Mouse (Mus musculus) kidney, embryonic 15.5 days (tissue): ENCODE measurements around the gene Gucy2d. TPM values are rescaled to one million over a fixed set of nuclear protein-coding genes. Genes with fewer than 3 reads are reported as not detected.

ENCODE experiments used
- ATAC-seq: fragments of 200-750 bp; cut with Nextera tagmentation; replicated peaks from 2 replicates; pipeline ENCODE4 v1.8.0; 2017; ENCODE audit warnings: moderate TSS enrichment; ENCODE audit not compliant: low FRiP score
- H3K27ac ChIP-seq: fragments of 300-500 bp; sonication (generic); 2 replicates; pipeline ENCODE4 v1.5.1; 2015; ENCODE audit warnings: mild to moderate bottlenecking, inconsistent platforms
- H3K27me3 ChIP-seq: fragments of 300-500 bp; sonication (generic); 2 replicates; pipeline ENCODE4 v1.6.1; 2015; ENCODE audit warnings: inconsistent platforms
- H3K36me3 ChIP-seq: fragments of 300-500 bp; sonication (generic); 2 replicates; pipeline ENCODE4 v1.6.1; 2015; ENCODE audit warnings: inconsistent platforms
- H3K4me1 ChIP-seq: fragments of 300-500 bp; sonication (generic); 2 replicates; pipeline ENCODE4 v1.6.1; 2015; ENCODE audit warnings: inconsistent platforms
- H3K4me2 ChIP-seq: fragments of 300-500 bp; sonication (generic); 2 replicates; pipeline ENCODE4 v1.6.1; 2015; ENCODE audit warnings: moderate library complexity, mild to moderate bottlenecking, inconsistent platforms
- H3K4me3 ChIP-seq: fragments of 300-500 bp; sonication (generic); replicated peaks from 2 replicates; pipeline ENCODE4 v1.5.1; 2015; ENCODE audit warnings: mild to moderate bottlenecking, inconsistent platforms
- H3K9ac ChIP-seq: fragments of 300-500 bp; sonication (generic); 2 replicates; pipeline ENCODE4 v1.6.1; 2015; ENCODE audit warnings: mild to moderate bottlenecking, inconsistent platforms
- H3K9me3 ChIP-seq: fragments of 300-500 bp; sonication (generic); replicated peaks from 2 replicates; pipeline ENCODE4 v1.6.1; 2016; ENCODE audit warnings: inconsistent platforms
- WGBS: fragments of 180-500 bp; shearing (Covaris S2); methylation state at CpG from one replicate; pipeline ENCODE4 v1.1.7; 2015; ENCODE audit warnings: mixed read lengths; 5-methylcytosine and 5-hydroxymethylcytosine counted together
- polyA plus RNA-seq: library from polyadenylated mRNA; unstranded; fragments of >200 nt; fragmentation: Nextera tagmentation; extraction: Ambion mirVana; gene quantifications from 2 replicates; pipeline ENCODE4 v1.2.1, GENCODE M21; 2015

Gucy2d gene
- 0.10 TPM in 1 of 2 replicates, not detected in the other for polyA plus RNA-seq

DNA sequence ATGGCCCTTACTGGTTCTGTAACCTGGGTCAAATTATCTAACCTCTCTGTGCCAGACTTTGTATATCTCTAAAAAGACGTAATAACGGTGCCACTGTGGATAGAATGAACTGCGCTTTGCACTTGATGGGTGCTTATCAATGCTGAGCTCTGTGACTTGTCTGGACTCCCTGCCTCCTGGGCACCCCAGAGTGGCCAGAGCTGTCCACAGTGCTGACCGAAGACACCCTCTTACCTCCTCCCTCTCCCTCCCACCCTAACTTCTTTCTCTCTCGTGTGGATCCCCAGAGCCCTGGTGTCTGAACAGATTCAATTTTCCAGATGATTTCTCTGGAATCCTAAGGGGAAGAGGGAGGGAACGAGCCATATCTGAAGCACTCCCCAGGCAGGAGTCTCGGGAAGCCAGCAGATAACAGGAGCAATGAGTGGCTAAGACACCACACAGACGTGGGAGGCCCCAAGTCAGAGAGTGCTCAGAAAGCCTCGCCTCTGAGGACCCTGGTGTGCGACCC lies at the start of gene Gucy2d:
Gucy2d (plus strand) TSS at position 461 of the 511 bp plus-strand sequence.
- no peak within 1 kb of the TSS for H3K4me2 ChIP-seq
- H3K36me3 ChIP-seq = no peaks in the 10 kb centered on the region
- no peak within 1 kb of the TSS for H3K27ac ChIP-seq
- no peaks in the 10 kb centered on the region for H3K4me1 ChIP-seq
- no peaks in the 10 kb centered on the region for H3K27me3 ChIP-seq
- no peak within 1 kb of the TSS for H3K9ac ChIP-seq
- WGBS = 45% methylated on average over 10 of the region's 10 CpGs
- no peaks in the 10 kb centered on the region for H3K9me3 ChIP-seq
- ATAC-seq = no peak
- no peak within 1 kb of the TSS for H3K4me3 ChIP-seq

DNA sequence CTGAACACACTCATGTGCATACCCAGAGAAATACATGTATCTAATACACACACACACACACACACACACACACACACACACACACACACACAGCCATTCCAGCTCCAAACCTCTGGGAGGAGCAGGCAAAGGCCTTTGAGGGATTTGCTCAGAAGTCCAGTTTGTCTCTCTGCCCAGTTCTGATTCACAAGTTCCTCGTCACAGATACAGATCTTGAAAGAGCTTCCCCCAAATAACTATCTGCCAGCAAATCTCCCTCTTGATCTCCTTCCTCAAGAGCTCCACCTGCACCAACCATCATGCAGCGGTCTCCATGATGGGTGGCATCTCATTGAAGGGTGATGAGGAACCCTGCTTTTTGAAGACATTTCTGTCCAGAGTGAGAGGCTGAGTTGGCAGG lies 49.7 kb upstream of the Gucy2d start:
- ATAC-seq = no peak
- no peak overlapping the region for H3K9ac ChIP-seq

DNA sequence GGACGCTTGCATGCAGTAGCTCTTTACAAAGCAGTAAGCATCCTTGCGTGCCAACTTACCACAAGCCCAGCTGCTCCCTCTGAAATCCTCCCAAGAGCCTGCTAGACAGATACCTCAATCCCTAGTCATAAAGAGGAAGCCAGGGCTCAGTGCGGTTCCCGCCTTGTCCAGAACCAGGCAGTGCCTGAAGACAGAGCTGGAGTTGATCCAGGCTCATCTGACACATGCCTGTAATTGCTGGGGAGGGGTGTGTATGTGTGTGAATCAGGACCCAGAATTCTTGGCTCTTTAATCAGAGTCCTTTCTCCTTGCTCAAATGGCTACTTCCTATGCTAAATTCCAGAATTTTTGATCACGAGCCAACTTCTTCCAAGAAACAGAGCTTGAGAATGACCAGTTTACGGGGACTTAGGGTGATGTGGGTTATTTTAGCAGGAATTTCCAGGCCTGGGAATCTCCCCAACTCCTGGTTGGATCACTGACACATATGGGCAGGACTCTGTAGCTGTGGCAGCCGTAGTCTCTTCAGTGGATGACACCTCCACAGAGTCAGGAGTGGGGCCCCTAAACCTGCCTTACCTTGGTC lies 48.8 kb upstream of the Gucy2d start:
- Histone ChIP-seq H3K9me3 (no peaks in the 10 kb centered on the region), H3K4me1 (peaks cover 14% of the 10 kb centered on the region), H3K4me3 (no peak overlapping the region), H3K9ac (no peak overlapping the region), H3K27ac (peak overlapping the region; percentile 15; the same call in 1 of the 2 replicates), H3K27me3 (no peaks in the 10 kb centered on the region), H3K36me3 (no peaks in the 10 kb centered on the region), H3K4me2 (no peak overlapping the region)
- WGBS = 64% methylated on average over 7 of the region's 7 CpGs
- ATAC-seq = peak; percentile 29; the same call in 1 of the 2 replicates

More for the DNA sequence above, 49.7 kb upstream of the Gucy2d start:
- Histone ChIP-seq H3K27ac (no peak overlapping the region), H3K4me1 (peaks cover 14% of the 10 kb centered on the region), H3K27me3 (no peaks in the 10 kb centered on the region), H3K4me2 (no peak overlapping the region), H3K9me3 (no peaks in the 10 kb centered on the region), H3K4me3 (no peak overlapping the region), H3K36me3 (no peaks in the 10 kb centered on the region)
- 83% methylated on average over 2 of the region's 2 CpGs for WGBS

DNA sequence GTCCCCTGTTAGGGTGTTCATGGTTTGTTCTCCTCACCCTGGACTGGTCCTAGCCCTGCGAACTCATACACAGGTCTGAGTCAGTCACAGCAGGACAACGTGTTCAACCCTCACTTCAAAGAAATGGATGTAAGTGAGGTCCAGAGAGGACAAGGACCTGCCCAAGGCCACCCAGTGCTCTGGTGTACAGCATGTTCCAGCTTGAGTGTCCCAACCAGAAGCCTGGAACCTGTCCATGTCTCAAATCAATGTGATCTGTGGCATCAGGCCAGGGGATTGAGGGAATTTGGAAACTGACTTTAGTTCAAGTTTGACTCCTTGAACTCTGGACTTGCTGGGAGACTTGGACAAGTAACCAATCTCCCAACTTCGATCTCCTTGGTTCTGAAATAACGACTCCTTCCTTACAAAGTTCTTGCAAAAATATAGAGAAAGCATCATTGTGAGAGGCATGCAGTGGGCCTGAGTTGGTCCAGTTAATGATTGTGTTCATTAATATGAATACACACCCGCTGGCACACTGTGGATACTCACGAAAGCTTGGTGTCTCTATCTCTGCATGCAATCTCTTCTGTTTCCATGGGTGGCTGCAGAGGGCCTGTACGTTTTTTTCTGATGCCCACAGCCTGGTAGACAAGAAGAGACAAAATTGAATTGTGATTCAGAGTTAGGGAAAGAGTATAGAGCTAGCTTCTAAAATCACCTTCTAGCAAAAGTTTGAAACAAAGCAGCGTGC lies 47.6 kb upstream of the Gucy2d start:
- ATAC-seq = no peak
- no peaks in the 10 kb centered on the region for H3K36me3 ChIP-seq
- H3K9me3 ChIP-seq = no peaks in the 10 kb centered on the region
- no peaks in the 10 kb centered on the region for H3K27me3 ChIP-seq
- WGBS = 84% methylated on average over 8 of the region's 8 CpGs
- no peak overlapping the region for H3K4me3 ChIP-seq
- no peak overlapping the region for H3K9ac ChIP-seq
- H3K4me2 ChIP-seq = no peak overlapping the region
- H3K4me1 ChIP-seq = peaks cover 14% of the 10 kb centered on the region
- no peak overlapping the region for H3K27ac ChIP-seq

DNA sequence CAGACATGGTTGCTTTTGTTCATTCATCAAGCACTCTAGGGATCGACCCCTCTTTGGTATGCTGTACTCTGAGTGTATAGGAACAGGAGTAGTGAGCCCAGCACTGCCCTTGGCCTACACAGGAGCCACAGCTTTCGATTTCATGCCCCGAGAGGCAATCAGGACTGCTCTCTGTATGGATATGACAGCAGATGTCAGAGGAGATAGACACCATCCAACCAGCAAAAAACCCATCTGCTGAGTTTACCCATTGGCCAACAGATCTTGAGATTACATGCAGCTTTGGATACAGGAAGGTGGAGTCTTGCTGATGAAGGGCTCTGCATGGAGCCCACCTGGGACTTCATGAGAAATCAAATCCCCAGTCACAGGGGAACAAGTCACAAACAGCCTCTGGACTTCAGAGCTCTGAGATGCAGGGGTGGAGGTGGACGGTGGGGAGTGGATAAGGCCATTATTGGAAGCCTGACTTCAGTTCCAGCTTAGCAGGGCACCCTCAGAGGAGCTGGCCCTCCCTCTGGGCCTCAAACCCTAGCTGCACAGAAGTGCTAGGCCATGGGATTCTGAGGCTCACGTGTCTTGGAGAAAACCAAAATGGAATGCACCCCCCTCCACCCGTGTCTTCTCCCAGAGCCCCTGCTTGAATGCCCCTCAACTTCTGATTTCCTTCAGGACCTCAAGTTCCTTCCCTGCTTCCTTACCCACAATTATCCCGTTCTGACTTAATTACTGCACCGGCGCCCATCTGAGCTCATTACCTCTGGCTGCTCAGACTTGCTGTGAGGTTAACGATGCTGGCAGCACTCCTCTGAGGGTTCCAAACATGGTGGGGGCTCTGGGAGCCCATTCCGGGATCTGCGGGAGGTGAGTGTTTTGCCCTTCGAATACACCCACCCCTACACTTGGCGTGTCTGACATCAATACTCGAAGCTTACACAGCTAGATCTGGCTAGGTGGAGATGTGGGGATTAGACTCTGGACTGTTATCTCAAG lies 37.3 kb upstream of the Gucy2d start:
- Histone ChIP-seq H3K36me3 (no peaks in the 10 kb centered on the region), H3K4me1 (no peaks in the 10 kb centered on the region), H3K27ac (no peak overlapping the region), H3K27me3 (no peaks in the 10 kb centered on the region), H3K4me2 (no peak overlapping the region), H3K4me3 (no peak overlapping the region), H3K9me3 (no peaks in the 10 kb centered on the region), H3K9ac (no peak overlapping the region)
- 59% methylated on average over 15 of the region's 15 CpGs for WGBS
- ATAC-seq = no peak

DNA sequence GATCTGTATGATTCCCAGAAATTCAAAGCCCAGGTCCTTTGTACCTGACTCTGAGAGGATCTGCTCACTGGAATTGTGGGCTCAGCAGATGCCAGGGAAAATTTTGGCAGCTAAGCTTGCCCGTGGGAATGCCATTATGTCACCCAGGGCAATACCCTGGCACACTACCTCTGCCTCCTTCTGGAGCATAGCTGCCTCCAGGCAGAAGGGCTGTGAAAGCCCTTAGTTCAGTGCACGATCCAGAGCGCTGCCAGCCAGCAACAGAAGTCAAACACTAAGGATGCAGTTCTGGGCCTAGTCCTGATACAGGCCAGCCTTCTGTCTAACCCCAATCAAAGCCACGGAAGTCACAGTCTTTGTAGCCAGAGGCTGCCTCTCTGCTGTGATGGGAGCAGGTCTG lies 36.2 kb upstream of the Gucy2d start:
- no peak for ATAC-seq
- no peaks in the 10 kb centered on the region for H3K27me3 ChIP-seq
- no peak overlapping the region for H3K4me2 ChIP-seq
- no peaks in the 10 kb centered on the region for H3K9me3 ChIP-seq
- H3K4me3 ChIP-seq = no peak overlapping the region
- no peaks in the 10 kb centered on the region for H3K4me1 ChIP-seq
- H3K9ac ChIP-seq = no peak overlapping the region
- no peaks in the 10 kb centered on the region for H3K36me3 ChIP-seq
- H3K27ac ChIP-seq = no peak overlapping the region
- 85% methylated on average over 4 of the region's 4 CpGs for WGBS

DNA sequence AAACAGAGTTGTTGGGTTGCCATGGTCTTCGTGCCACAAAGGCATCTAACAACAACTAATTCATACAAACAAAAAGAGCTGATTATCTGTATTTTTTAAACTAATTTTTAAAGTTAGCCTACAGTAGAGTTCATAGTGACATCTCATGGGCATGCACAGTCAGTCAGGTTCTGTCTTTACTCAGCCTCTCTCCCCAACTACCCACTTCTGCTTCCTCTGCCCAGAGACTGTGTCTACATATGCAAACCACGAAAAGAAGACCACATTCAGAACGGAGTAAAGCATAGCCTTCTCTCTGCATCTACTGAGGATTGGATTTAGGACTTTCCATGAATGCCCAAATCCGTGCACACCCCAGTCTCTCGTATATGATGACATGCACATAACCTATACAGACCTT lies 32.6 kb upstream of the Gucy2d start:
- Histone ChIP-seq H3K4me2 (no peak overlapping the region), H3K4me1 (no peaks in the 10 kb centered on the region), H3K4me3 (no peak overlapping the region), H3K36me3 (no peaks in the 10 kb centered on the region), H3K27me3 (no peaks in the 10 kb centered on the region), H3K9me3 (no peaks in the 10 kb centered on the region), H3K9ac (no peak overlapping the region), H3K27ac (no peak overlapping the region)
- 81% methylated on average over 5 of the region's 5 CpGs for WGBS
- no peak for ATAC-seq

DNA sequence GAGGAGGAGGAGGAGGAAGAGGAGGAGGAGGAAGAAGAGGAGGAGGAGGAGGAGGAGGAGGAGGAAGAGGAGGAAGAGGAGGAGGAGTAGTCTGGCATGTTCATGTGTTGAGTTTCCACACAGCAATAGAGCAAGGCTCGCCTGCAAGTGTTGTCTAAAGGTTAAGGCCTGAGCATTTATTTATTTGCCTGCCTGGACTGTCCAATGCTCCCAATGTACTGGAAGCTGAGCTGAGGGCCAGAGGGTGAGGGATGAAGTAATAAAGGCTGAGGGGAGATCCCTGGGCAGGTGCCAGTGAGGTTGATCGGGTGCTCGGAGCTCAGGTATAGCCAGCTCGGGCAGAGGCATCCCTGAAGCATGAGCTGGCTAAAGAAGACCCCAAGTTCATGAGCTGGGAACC lies 27.1 kb upstream of the Gucy2d start:
- Histone ChIP-seq H3K4me1 (no peaks in the 10 kb centered on the region), H3K27me3 (no peaks in the 10 kb centered on the region), H3K9me3 (no peaks in the 10 kb centered on the region), H3K4me3 (no peak overlapping the region), H3K9ac (no peak overlapping the region), H3K4me2 (no peak overlapping the region), H3K27ac (no peak overlapping the region), H3K36me3 (no peaks in the 10 kb centered on the region)
- 84% methylated on average over 4 of the region's 4 CpGs for WGBS
- no peak for ATAC-seq

DNA sequence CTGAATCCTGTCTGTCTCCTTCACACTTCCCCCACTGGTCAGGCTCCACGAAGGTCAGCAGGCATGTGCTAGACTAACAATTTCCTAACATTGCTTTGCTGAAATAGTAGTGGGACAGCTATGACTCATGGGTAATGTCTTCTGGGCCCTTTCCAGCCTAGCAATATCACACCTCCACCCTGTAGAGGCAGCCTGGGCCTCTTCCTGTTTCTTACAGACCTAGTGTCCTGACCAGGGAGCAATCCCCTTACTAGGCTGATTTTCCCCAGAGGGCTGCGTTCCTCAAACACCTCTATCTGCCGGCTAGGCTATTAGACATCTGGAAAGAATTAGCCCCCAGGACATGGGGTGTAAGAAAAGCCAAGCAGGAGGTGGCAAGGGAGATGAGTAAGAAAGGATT lies 24.7 kb upstream of the Gucy2d start:
- no peaks in the 10 kb centered on the region for H3K9me3 ChIP-seq
- no peak for ATAC-seq
- WGBS = 27% methylated on average over 3 of the region's 3 CpGs
- H3K4me3 ChIP-seq = no peak overlapping the region
- H3K9ac ChIP-seq = no peak overlapping the region
- no peak overlapping the region for H3K4me2 ChIP-seq
- H3K27ac ChIP-seq = no peak overlapping the region
- no peaks in the 10 kb centered on the region for H3K36me3 ChIP-seq
- H3K4me1 ChIP-seq = 0 out of 2 replicates have a peak, but pooled peaks cover 6% of the 10 kb centered on the region
- H3K27me3 ChIP-seq = no peaks in the 10 kb centered on the region

DNA sequence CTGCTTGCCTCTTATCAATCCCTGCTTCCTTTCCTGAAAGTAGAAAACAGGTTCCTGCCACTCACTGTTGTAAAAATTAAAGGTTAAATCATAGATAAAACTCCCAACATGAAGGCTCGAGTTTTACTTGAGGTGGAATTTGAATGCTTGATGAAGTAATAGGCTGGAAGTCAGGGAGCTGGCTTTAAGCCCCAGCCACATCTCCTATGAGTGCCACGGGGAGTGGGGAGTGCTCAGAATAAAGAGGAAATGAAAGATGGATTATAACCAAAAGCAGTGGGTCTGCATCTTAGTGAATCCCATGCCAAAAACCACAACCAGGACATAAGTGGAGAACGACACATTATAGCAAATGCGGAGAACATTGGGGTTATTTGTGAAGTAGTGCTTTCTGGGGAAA lies 24.2 kb upstream of the Gucy2d start:
- H3K27me3 ChIP-seq = no peaks in the 10 kb centered on the region
- H3K4me2 ChIP-seq = no peak overlapping the region
- 0 out of 2 replicates have a peak, but pooled peaks cover 6% of the 10 kb centered on the region for H3K4me1 ChIP-seq
- WGBS = 67% methylated on average over 4 of the region's 4 CpGs
- no peaks in the 10 kb centered on the region for H3K36me3 ChIP-seq
- H3K4me3 ChIP-seq = no peak overlapping the region
- H3K27ac ChIP-seq = no peak overlapping the region
- ATAC-seq = no peak
- H3K9me3 ChIP-seq = no peaks in the 10 kb centered on the region
- H3K9ac ChIP-seq = no peak overlapping the region

DNA sequence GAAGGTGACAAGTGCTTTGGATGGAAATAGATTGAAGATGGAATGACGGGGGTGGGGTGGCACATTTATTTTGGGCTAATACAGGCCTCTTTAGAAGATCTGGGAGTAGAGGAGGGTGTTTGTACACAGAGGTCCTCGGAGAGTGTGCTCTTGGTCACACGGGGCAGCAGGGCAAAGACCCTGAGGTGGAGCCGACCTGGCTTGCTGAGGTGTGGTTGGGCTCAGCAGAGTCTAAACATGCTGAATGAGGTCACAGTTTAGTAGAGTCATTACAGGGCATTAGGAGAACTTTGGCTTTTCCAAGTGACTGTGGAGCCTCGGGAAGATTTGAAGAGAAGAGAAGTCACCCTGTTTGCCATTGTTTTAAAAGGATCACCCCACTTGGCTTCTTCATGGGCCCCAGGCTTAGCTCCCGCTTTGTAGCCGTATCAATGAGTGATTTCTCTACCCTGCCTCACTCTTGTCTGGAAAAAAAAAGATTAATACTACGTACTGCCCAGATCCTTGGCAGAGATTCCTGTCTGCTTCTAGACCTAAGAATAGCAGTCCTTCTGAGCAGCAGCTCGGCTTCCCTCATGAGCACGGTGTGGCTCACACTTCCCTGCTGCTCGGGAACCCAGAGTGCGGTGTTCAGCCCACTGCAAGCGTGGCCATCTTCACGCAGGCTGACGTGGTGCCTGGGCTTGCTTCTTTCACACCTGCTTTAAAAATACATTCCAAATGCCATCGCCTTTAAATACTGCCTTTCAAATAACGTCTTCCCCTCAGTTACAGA lies 22.0 kb upstream of the Gucy2d start:
- Histone ChIP-seq H3K4me3 (no peak overlapping the region), H3K36me3 (no peaks in the 10 kb centered on the region), H3K27me3 (no peaks in the 10 kb centered on the region), H3K9ac (no peak overlapping the region), H3K9me3 (no peaks in the 10 kb centered on the region), H3K27ac (no peak overlapping the region), H3K4me2 (no peak overlapping the region), H3K4me1 (0 out of 2 replicates have a peak, but pooled peaks cover 6% of the 10 kb centered on the region)
- 73% methylated on average over 17 of the region's 17 CpGs for WGBS
- no peak for ATAC-seq
